Mouse (Mus musculus) gastrocnemius, adult 18-20 months (tissue): ENCODE measurements around the gene Gm8978. TPM values are rescaled to one million over a fixed set of nuclear protein-coding genes. Genes with fewer than 3 reads are reported as not detected.
A peak's percentile ranks its signal among the peaks of the same experiment; 100 is the strongest.
"Not testable (repeated sequence)": the region's sequence is repeated elsewhere in the genome, so short reads cannot be mapped to it uniquely, and the experiment has no call there.

Experiments used
- DNase-seq: peaks from one replicate; pipeline ENCODE4 v3.0.0; 2021; ENCODE audit warnings: low spot score
- long read RNA-seq, 2 experiments: library from polyadenylated mRNA; stranded (forward); transcript quantifications; one replicate each; pipeline ENCODE4 v2.0.0; 2021
- microRNA-seq: library from miRNA; unstranded; fragments of <30 nt; microRNA quantifications from one replicate; pipeline ENCODE4 v1.2.0, GENCODE M21; 2021
- total RNA-seq, 2 experiments: library from RNA; stranded (reverse); gene quantifications; 2 replicates each; pipeline ENCODE4 v1.2.3; 2021

The Gm8978 gene
- total RNA-seq, result not detected
- long read RNA-seq, experiment 1, result 0 reads
- long read RNA-seq, experiment 2, result 0 reads

GRCm38 (mm10) chr19:33625152-33625551, at the start of gene Gm8978:
Gene Gm8978, minus strand, starts transcription at chr19:33625252.
- DNase-seq, result not testable (repeated sequence)

- peak; percentile 28 for DNase-seq
Observed at GRCm38 (mm10) chr19:33589626-33590302, 35.3 kb downstream of the Gm8978 start.

- not testable (repeated sequence) for DNase-seq
Observed at GRCm38 (mm10) chr19:33568551-33568950, 56.5 kb downstream of the Gm8978 start.

Small RNAs within 50 kb of the gene (microRNA-seq; reads per million reads assigned to microRNA genes)
- not detected for gene Gm27440

Other genes with a start within 250 kb of the Gm8978 start
- 10 to 100 TPM in 1 of 2 experiments, 1 to 10 TPM in 1; 9.1 to 10.7 TPM for gene Rnls, start 233.0 kb downstream of the Gm8978 start, total RNA-seq
- under 1 TPM; 0.09 to 0.18 TPM for gene Lipo4, start 107.5 kb downstream of the Gm8978 start, total RNA-seq
- gene Lipo2, start 126.1 kb upstream of the Gm8978 start, total RNA-seq, result under 1 TPM; 0.14 to 0.18 TPM
- gene Lipo3, start 136.7 kb upstream of the Gm8978 start, total RNA-seq, result 1 to 10 TPM; 5.4 to 6.1 TPM
- not detected for gene Lipo1, start 162.2 kb upstream of the Gm8978 start, total RNA-seq